Mouse (Mus musculus) kidney, adult 2 months (tissue): ENCODE results near the gene Slc24a4. TPM values are rescaled to one million over a fixed set of nuclear protein-coding genes. Genes with fewer than 3 reads are reported as not detected.

ENCODE experiments used
- DNase-seq: peaks from one replicate; pipeline ENCODE4 v3.0.0; 2021
- H3K27ac ChIP-seq: fragments of 200-500 bp; 2 replicates; pipeline ENCODE4 v1.5.1; 2012; ENCODE audit warnings: low read depth, low read length, control low read depth, inconsistent platforms; ENCODE audit not compliant: insufficient read depth
- H3K27me3 ChIP-seq: fragments of 200-500 bp; replicated peaks from 2 replicates; pipeline ENCODE4 v1.6.1; 2012; ENCODE audit warnings: mild to moderate bottlenecking, moderate library complexity, low read length, inconsistent platforms; ENCODE audit not compliant: control insufficient read depth, insufficient read depth
- H3K36me3 ChIP-seq: fragments of 200-500 bp; 2 replicates; pipeline ENCODE4 v1.6.1; 2012; ENCODE audit warnings: mild to moderate bottlenecking, moderate library complexity, low read length, inconsistent platforms; ENCODE audit not compliant: control insufficient read depth, insufficient read depth
- H3K4me1 ChIP-seq: fragments of 200-500 bp; 2 replicates; pipeline ENCODE4 v1.6.1; 2011; ENCODE audit warnings: low read length; ENCODE audit not compliant: control insufficient read depth, insufficient read depth
- H3K4me3 ChIP-seq: fragments of 200-500 bp; 2 replicates; pipeline ENCODE4 v1.5.1; 2011; ENCODE audit warnings: mild to moderate bottlenecking, low read depth, low read length, control low read depth; ENCODE audit not compliant: insufficient read depth
- CTCF ChIP-seq: fragments of 200-500 bp; conservative IDR thresholded peaks from 2 replicates; pipeline ENCODE4 v1.5.1; 2011; ENCODE audit warnings: low read depth, mild to moderate bottlenecking, control low read depth, low read length, moderate library complexity, mixed read lengths; ENCODE audit not compliant: insufficient read depth, insufficient read length
- POLR2A ChIP-seq: fragments of 200-500 bp; IDR thresholded peaks from one replicate; pipeline ENCODE4 v1.6.1; 2011; ENCODE audit warnings: low read depth, low read length, control low read depth
- WGBS: fragments of 180-500 bp; shearing (Covaris S2); methylation state at CpG from one replicate; pipeline ENCODE4 v1.1.7; 2018; 5-methylcytosine and 5-hydroxymethylcytosine counted together
- polyA plus RNA-seq: library from polyadenylated mRNA; depleted of rRNA; stranded (reverse); fragments of >200 nt; gene quantifications from 2 replicates; pipeline ENCODE4 v1.2.3, GENCODE M21; 2012

Slc24a4 gene
- polyA plus RNA-seq, 1 experiment = 0.05 TPM

GRCm38 (mm10) chr12:102225165-102225564 lies 96.6 kb downstream of the Slc24a4 start:
- no peak overlapping the region for H3K27ac ChIP-seq
- H3K36me3 ChIP-seq = no peaks in the 10 kb centered on the region
- DNase-seq = no peak
- no peaks in the 10 kb centered on the region for H3K27me3 ChIP-seq
- no peak overlapping the region for H3K4me3 ChIP-seq
- H3K4me1 ChIP-seq = no peaks in the 10 kb centered on the region
- 52% methylated on average over 3 of the region's 3 CpGs for WGBS
- TF ChIP-seq CTCF (no peak), POLR2A (no peak)

DNA sequence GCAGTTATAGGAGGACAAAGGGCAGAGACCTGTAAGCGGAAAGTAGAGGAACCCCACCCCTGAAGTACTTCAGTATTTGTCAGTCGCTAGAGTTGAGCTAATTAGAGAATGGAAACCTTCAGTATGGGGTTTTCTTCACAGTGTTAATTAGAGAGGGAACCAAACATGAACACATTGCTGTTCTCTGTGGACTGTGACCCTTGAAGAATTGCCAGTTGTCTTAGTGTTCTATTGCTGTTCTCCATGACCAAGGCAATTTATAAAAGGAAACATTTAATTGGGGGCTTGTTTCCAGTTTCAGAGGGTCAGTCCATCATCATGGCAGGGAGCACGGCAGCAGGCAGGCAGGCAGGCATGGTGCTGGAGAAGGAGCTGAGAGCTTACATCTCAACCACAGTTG lies 107.0 kb downstream of the Slc24a4 start:
- Histone ChIP-seq H3K4me1 (0 out of 2 replicates have a peak, but pooled peaks cover 5% of the 10 kb centered on the region), H3K27me3 (no peaks in the 10 kb centered on the region), H3K36me3 (no peaks in the 10 kb centered on the region), H3K4me3 (no peak overlapping the region), H3K27ac (no peak overlapping the region)
- DNase-seq = peak; percentile 72
- TF ChIP-seq POLR2A (no peak), CTCF (no peak)
- WGBS = 47% methylated on average over 3 of the region's 3 CpGs

DNA sequence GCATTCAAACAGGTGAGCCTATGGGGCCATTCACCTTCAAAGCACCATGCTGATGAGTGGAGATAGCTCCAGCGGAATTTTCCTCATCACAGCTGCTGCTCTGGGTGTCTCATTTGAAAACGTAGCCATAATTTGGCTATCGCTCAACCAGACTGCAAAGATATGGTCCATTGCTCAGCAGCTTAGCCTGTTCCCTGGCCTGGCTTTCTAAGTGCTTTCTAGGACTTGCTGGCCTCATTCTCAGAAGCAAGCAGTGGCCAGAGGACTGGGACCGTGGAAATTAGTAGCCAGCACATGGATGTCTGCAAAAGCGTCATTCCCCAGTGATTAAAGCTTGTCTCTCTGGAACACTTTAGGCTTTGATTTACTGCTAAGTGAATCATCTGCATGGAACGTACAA lies 107.8 kb downstream of the Slc24a4 start:
- no peaks in the 10 kb centered on the region for H3K27me3 ChIP-seq
- H3K27ac ChIP-seq = no peak overlapping the region
- DNase-seq = peak; percentile 86
- 40% methylated on average over 6 of the region's 6 CpGs for WGBS
- no peak overlapping the region for H3K4me3 ChIP-seq
- TF ChIP-seq CTCF (no peak), POLR2A (no peak)
- H3K36me3 ChIP-seq = no peaks in the 10 kb centered on the region
- 0 out of 2 replicates have a peak, but pooled peaks cover 5% of the 10 kb centered on the region for H3K4me1 ChIP-seq

- TF ChIP-seq CTCF (no peak), POLR2A (no peak)
- H3K4me1 ChIP-seq = no peaks in the 10 kb centered on the region
- H3K27me3 ChIP-seq = no peaks in the 10 kb centered on the region
- H3K4me3 ChIP-seq = no peak overlapping the region
- no peaks in the 10 kb centered on the region for H3K36me3 ChIP-seq
- WGBS = 46% methylated on average over 6 of the region's 6 CpGs
- DNase-seq = no peak
- H3K27ac ChIP-seq = no peak overlapping the region
Observed at GRCm38 (mm10) chr12:102242076-102242722, 113.7 kb downstream of the Slc24a4 start.

- no peak overlapping the region for H3K4me3 ChIP-seq
- 89% methylated on average over 1 of the region's 1 CpGs for WGBS
- H3K4me1 ChIP-seq = no peaks in the 10 kb centered on the region
- DNase-seq = no peak
- no peaks in the 10 kb centered on the region for H3K27me3 ChIP-seq
- H3K36me3 ChIP-seq = no peaks in the 10 kb centered on the region
- H3K27ac ChIP-seq = no peak overlapping the region
- TF ChIP-seq POLR2A (no peak), CTCF (no peak)
Observed at GRCm38 (mm10) chr12:102243915-102244314, 115.4 kb downstream of the Slc24a4 start.

DNA sequence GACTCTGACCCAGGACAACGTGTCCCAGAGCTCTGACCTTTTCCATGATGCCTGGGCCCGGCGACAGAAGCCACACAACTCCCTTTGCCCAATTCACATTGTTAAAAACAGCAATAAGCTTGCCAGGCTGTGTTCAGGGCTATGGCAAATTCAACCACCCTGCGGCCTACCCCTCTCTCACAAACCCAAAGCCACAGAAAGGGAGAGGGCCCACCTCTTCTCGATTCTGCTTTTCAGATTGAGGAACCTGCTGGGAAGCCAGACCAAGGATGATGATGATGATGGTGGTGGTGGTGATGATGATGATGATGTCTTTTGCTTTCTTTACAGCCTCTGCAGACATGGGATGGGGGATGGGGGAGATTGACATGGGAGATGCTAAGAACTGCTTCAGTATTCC lies 117.7 kb downstream of the Slc24a4 start:
- no peak for DNase-seq
- TF ChIP-seq POLR2A (no peak), CTCF (no peak)
- Histone ChIP-seq H3K4me1 (no peaks in the 10 kb centered on the region), H3K27me3 (no peaks in the 10 kb centered on the region), H3K36me3 (no peaks in the 10 kb centered on the region), H3K27ac (no peak overlapping the region), H3K4me3 (no peak overlapping the region)
- 81% methylated on average over 5 of the region's 5 CpGs for WGBS

DNA sequence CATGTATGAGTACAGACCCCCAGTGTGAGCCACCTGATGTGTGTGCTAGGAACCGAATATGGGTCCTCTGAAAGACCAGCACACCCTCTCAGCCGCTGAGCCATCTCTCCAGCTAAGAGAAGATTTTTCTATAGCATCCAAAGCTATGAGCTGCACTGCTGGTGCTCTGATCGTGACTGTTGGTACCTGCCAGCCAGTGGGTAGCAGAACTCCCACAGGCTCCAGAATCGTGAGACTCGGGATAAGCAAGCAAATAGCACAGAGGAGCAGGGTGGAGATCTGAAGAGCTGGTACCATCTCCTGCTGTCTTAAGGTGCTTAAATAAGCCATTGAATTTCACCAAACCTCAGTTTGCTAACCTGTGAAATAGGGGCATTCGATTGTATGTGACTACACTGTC lies 119.6 kb downstream of the Slc24a4 start:
- H3K4me1 ChIP-seq = no peaks in the 10 kb centered on the region
- WGBS = 95% methylated on average over 6 of the region's 6 CpGs

More for the DNA sequence above, 119.6 kb downstream of the Slc24a4 start:
- H3K4me3 ChIP-seq = no peak overlapping the region
- H3K36me3 ChIP-seq = no peaks in the 10 kb centered on the region
- TF ChIP-seq POLR2A = no peak
- TF ChIP-seq CTCF = no peak
- no peaks in the 10 kb centered on the region for H3K27me3 ChIP-seq
- DNase-seq = no peak
- no peak overlapping the region for H3K27ac ChIP-seq
